Mouse (Mus musculus): ENCODE results near the gene Slc15a5. TPM values are rescaled to one million over a fixed set of nuclear protein-coding genes. Genes with fewer than 3 reads are reported as not detected.

The Slc15a5 gene
- polyA plus RNA-seq (2014; fragmentation: Illumina TruSeq; extraction: RNeasy Lipid Tissue Mini Kit (QIAGEN cat#74804); ENCODE audit: low read depth, low replicate concordance): not detected

GRCm38 (mm10) chr6:138079816-138080215, at the start of gene Slc15a5:
TSS of gene Slc15a5 (minus strand) at chr6:138079916.

Other genes with a start within 250 kb of the Slc15a5 start
- 904 TPM for gene Mgst1, start 60.4 kb upstream of the Slc15a5 start, polyA plus RNA-seq (2014; fragmentation: Illumina TruSeq; extraction: RNeasy Lipid Tissue Mini Kit (QIAGEN cat#74804); ENCODE audit: low read depth, low replicate concordance)

Data from adipose tissue, adult 10 weeks (tissue).